Mouse (Mus musculus) gastrocnemius, adult 8-10 months (tissue): Measurements from ENCODE around the gene Slc25a28. TPM values are rescaled to one million over a fixed set of nuclear protein-coding genes. Genes with fewer than 3 reads are reported as not detected.

Source experiments
- DNase-seq, 2 experiments: peaks; one replicate each; pipeline ENCODE4 v3.0.0; 2022; ENCODE audit warnings: low spot score in 2 of 2
- microRNA-seq: library from miRNA; unstranded; fragments of <30 nt; microRNA quantifications from one replicate; pipeline ENCODE4 v1.2.0, GENCODE M21; 2022
- total RNA-seq, 4 experiments: library from RNA; stranded (reverse); gene quantifications; 2 replicates each; pipeline ENCODE4 v1.2.4; 2022

Slc25a28 gene
- total RNA-seq, 4 experiments from 2014 or later = 26.4 to 36.4 (median 31.5) TPM

DNA sequence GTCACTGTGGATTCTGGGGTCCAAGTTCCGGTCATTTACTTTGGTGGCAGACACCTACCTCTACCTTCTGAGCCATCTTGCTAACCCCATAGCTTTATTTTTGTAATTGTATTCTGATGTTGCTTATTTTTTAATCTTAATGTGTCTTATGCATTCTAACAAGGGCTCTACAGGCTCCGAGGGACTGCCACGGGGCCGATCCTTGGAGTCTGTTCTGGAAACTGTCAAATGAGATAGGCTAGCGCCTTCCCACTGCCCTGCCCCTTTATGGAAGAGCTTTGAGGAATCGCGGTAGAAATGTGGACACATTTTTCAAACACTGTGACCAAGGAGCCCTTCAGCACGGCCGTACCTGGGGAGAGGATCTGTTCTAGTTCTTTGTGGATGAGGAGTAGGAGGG lies 31.8 kb downstream of the Slc25a28 start:
- no peak for DNase-seq

DNA sequence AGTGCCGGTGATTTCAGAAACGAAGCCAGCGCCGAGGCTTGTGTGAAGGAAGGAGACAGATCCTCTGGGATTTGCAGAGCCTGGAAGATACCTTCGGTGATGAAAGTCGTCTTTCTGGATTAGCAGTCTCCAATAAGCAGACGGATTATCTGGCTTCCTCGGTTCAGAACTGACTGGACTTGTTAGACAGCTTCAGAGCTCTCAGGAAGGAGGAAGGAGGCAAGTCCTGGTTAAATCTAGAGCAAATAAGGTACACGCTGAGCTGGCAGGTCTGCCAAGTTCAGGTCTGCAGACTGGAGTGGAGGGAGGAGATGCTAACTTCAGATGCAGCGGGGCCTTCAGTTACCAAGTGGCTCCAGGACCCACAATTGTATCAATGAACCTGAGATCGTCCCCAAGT lies 32.8 kb downstream of the Slc25a28 start:
- DNase-seq = no peak

DNA sequence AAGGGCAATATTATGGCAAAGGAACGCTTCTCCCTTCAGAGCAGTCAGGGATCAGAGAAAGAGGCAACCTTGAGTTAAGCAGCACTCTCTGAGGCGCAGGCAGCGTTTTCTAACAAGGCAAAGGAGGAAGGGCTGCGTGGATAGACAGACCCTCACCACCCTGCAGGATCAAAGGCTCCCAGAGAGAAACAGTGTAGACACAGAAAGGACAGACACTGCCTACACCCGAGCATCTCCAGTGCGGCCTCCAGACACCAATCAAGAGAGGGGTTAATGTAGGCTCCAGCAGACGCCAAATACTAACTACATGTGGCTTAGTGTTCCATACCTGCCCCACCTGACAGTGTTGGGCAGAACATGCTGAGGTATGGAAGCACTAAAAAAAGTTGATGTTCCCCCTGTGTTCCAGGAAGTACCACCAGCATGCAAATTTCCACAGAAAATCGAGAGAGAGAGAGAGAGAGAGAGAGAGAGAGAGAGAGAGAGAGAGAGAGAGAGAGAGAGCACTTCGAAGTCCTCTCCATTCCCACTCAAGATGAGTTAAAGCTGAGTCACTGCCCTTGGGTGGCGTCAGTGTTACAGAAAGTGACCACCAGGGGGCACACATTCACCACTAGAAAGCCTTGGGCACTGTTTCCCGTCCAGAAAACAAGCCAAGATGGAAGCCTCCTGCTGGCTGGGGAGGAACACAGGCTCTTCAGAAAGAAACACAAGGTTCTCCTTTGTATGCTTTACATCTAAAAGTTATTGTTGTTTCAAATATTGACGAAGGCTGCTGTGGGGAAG lies 44.0 kb downstream of the Slc25a28 start:
- peak; percentile 75 to 76 for DNase-seq

DNA sequence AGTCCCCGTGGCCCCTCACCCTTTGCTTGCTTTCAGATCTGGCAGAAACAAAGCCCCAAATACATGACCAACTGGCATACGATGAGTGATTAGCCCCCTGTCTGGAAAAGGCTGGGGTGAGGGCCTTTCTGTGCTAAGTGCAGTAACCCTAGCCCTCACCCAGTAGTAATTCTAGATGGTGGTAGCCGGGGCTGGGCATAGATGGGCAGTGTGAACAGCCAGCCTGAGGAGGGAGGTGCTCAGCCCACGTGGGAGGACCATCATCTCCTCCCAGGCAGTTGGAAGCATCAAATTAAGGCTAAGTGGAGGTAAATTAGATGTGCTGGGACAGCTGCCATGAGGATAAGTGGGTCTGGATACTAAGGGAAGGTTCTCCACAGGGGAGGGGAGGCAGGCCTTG lies 45.6 kb downstream of the Slc25a28 start:
- DNase-seq = no peak

DNA sequence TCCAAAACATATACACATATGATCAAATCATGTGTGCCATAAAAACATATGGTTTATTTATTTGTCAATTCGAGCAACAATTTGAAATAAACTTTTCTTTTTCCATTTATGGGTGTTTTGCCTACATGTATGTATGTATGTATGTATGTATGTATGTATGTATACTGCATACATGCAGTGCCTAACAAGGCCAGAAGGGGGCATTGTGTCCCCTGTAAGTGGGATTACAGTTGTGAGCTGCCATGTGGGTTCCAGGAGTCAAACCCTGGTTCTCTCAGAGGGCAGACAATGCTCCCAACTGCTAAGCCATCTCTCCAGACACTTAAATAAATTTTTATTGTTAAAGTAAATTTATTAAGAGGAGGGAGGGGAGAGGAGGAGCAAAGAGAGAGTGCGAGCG lies 47.3 kb downstream of the Slc25a28 start:
- no peak for DNase-seq

DNA sequence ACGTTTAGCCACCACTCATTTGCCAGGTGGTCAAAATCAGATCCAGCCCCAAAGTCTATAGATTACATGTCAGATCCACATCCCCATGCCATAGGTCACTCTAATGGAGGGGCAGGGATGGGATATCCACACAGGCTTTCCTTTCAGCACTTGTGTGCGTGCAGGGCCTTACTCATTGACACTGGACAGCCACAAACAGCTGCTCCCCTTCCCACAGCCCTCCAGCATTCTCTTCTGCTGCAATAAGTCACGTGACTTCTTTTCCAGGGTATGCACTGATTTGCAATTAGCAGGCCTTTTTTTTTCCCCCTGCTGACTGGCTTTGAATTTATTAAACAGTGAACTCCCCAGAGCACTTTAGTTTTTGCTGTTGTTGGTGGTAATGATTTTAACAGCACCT lies 48.5 kb downstream of the Slc25a28 start:
- no peak for DNase-seq

DNA sequence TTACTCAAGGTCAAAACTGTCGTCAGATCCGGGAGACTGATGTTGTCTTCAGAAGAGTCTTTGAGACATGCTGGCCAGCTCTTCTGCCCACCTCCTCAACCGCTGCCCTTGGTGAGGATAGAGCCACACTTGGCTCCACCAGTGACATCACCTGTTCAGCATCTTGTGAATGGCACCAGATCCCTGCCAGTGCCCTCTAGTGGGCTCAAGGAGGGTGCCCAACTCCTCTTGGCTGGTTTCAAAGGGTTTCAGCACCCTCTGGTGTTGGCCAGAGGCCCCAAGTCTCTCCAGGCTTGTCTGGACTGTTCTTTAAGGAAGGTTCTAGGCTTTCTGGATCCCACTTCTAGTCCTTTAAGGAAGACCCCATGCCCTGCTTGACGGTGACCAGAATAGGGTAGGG lies 50.8 kb downstream of the Slc25a28 start:
- peak in 1 of 2 experiments; percentile 15 for DNase-seq

DNA sequence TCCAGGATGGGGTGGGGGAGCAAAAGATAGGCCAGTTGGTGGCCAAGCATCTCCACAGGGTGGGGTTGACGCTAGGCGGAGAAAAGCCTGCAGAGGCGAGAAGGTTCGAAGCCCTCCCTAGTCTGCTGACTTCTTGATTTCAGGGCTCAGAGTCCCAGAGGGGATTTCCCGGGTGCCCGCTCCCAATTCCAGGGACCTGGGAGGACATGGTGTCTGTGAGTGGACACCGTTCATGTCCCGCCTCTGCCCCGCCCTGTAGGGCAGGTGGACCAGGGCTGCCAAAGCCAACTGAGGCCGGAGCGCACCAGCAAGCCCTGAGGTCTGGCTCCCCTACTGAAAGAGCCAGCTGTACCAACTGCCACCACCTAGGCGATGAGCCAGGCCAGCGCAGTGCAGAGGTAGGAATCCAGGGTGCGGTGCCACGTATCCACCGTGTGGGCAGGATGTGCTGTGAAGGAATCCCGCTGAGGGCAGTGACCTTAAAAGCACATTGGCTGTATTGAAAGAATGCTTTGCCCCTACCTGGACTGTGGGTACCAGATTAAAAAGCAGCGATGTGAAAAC lies 54.7 kb downstream of the Slc25a28 start:
- DNase-seq = no peak

DNA sequence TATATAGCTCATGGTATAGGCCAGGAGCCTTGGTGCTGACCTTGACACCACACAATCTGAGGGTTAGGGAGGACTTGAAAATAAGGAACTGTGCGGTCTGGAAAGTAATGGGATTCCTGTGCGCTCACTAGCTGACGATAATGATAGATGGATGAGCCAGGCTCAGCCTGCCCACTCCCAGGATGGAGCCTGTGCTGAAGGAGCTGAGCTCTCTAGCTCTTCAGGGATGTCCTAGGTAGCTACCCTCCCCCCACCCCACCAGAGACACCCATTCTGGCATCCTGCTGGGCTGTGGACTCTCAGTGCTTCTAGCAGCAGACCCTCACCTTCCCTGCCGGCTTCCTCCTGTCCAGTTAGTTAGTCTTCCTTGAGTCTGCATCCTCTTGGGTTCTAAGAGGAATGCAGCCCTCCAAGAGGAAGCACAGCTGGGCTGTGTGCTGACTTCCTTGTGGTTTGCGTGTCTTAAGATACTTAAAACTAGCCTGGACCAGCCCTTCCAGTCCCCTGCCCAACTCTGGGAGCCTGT lies 56.1 kb downstream of the Slc25a28 start:
- DNase-seq = no peak

DNA sequence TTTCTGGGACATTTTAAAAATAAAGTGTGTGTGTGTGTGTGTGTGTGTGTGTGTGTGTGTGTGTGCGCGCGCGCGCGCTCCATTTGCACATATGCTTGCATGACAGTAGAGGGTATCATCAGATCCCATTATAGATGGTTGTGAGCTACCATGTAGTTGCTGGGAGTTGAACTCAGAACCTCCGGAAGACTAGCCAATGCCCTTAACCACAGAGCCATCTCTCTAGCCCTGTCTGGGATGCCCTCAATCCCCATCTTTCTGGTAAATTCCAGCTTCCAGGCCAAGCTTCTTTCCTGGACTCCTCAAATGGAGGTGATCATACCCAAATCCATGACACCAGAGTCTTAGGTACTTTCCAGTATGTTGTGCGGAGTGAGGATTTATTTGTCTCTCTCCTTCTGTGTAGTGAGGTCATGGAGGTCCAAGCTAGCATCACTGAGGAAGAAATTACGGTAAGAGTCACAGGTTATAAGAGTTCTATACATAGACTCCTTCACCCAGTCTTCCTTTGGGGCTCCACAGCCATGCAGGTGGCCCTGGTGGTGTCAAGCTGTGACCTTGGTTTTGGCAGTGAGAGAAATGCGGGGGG lies 56.8 kb downstream of the Slc25a28 start:
- no peak for DNase-seq

DNA sequence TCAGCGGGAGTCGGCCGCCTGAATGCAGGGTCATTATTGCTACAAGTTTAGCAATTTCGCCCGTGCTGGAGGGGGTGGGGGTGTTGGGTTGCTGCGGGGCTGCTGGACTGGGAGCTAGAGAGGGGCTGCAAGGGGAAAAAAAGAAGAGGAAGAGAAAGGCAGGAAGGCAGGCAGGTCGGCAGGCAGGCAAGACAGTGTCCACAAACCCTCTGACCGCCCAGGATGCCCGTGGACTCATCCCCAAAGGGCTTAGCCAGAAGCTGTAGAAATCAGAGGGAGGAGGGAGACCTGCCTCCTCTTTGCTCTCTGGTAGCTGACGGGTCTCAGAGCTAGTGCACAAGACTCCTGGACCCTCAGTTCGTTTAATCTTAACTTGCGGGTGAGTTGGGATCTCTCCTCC lies 57.8 kb downstream of the Slc25a28 start:
- DNase-seq = no peak

DNA sequence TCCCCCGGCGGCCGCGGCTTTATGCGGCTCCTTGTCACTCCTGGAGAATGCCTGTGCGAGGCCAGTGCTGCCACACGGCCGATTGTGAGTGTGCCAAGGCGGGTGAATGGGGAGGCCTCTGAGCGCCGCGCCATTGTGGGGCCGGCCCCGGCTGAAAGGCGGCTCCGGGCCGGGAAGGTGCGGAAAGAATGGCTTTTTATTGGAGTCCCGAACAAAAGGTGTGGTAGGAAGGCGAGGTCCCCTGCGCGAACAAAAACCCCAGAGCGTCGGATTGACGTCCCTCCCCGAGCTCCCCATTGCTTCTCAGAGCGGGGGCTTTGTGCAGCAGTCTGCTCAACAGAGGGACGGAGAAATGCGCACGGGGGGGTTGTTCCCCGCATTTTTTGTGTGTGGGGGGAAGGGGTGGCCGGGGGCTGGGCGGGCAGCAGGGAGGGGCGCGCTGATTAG lies 58.2 kb downstream of the Slc25a28 start:
- no peak for DNase-seq

DNA sequence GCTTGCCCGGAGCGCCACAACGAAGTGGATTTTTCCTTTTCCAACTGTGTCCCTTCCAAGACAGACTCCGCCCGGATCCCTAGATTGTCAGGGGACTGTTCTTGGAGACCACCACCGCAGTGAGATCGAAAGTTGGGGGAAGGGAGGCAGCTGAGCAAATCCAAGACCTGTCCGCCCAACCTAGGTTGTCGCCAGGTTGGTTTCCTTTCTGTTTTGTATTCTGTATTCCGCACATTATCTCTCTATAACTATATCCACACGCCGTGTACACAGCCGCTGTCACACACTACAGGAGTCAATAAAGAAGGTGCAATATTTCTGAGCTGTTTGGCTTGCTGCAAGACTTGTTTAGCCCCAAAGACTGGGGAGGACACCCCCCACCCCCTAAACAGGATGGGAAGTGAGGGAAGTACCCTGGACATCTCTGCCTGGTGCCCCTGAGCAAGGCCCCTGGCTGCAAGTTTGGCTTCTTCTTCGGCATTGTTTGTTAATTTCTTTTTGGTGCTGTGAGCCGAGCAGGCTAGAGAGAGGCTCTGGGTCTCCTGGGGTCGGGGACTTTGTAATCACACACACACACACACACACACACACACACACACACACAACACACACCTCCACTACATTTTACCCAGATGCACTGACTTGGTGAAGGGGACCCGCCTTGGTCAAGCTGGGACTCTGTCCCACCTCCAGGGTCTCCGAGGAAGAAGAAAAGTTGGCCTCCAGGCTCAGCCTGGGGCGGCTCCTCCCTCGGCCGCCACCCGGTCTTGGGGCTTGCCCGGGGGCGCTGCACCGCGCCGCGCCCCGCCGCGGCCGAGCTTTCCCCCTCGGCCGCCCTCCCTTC lies 58.9 kb downstream of the Slc25a28 start:
- no peak for DNase-seq

DNA sequence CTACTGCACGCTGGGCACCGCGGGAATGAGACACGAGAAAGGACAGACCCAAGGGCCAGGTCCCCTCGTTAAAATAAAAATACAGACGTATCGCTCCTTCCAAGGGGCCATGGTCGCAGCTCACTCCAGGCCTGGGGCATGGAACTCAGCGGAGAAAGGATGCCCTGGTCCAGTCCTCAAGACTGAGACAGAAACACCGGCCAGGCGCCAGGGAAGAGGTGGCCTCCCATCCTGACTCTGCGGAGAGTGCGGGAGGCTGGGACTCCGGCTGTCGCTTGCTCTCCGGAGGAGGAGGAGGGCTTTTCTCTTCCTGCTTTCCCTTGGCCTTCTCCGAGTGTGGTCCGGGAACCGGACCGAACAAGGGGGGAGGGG lies 59.6 kb downstream of the Slc25a28 start:
- no peak for DNase-seq

DNA sequence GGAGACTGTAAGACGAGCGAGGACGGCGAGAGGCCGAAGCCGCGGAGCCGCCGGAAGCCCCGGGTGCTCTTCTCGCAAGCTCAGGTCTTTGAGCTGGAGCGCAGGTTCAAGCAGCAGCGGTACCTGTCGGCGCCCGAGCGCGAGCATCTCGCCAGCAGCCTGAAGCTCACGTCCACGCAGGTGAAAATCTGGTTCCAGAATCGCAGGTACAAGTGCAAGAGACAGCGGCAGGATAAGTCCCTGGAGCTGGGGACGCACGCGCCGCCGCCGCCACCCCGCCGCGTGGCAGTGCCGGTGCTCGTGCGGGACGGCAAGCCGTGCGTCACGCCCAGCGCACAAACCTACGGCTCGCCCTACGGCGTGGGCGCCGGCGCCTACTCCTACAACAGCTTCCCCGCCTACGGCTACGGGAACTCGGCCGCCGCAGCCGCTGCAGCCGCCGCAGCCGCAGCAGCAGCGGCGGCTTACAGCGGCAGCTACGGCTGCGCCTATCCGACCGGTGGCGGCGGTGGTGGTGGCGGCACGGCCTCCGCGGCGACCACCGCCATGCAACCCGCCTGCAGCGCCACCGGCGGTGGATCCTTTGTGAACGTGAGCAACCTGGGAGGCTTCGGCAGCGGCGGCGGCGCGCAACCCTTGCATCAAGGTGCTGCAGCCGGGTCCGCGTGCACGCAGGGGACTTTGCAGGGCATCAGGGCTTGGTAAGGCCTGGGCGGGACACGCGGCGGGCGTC lies 60.2 kb downstream of the Slc25a28 start:
- no peak for DNase-seq

Small RNA genes lying within 50 kb of the gene (microRNA-seq; reads per million reads assigned to microRNA genes)
- not detected for gene Gm22646

Other genes with a start within 250 kb of the Slc25a28 start
- gene Cnnm1, start 234.4 kb downstream of the Slc25a28 start, total RNA-seq = under 1 TPM in 3 of 4 experiments, not detected in 1; 0.07 to 0.11 (median 0.08) TPM
- gene Got1, start 150.3 kb downstream of the Slc25a28 start, total RNA-seq = 100 to 1,000 TPM; 284 to 461 (median 369) TPM
- gene Nkx2-3, start 62.6 kb downstream of the Slc25a28 start, total RNA-seq = not detected
- gene Entpd7, start 14.8 kb upstream of the Slc25a28 start, total RNA-seq = 1 to 10 TPM in 2 of 4 experiments, under 1 TPM in 2; 0.67 to 1.1 (median 0.92) TPM
- gene Cutc, start 78.1 kb upstream of the Slc25a28 start, total RNA-seq = 10 to 100 TPM; 15.2 to 22.9 (median 17.6) TPM
- 10 to 100 TPM; 11.2 to 15.1 (median 13.3) TPM for gene Cox15, start 78.1 kb upstream of the Slc25a28 start, total RNA-seq
- gene Abcc2, start 107.3 kb upstream of the Slc25a28 start, total RNA-seq = under 1 TPM in 1 of 4 experiments, not detected in 3; 0.11 TPM